Mouse (Mus musculus) liver, embryonic 14.5 days (tissue): ENCODE measurements around the gene Mterf2. TPM values are rescaled to one million over a fixed set of nuclear protein-coding genes. Genes with fewer than 3 reads are reported as not detected.
A peak's percentile ranks its signal among the peaks of the same experiment; 100 is the strongest.

Experiments
- ATAC-seq: fragments of 200-750 bp; cut with Nextera tagmentation; 2 replicates; pipeline ENCODE4 v1.8.0; 2017; ENCODE audit warnings: moderate number of reproducible peaks, mild to moderate bottlenecking, moderate library complexity; ENCODE audit not compliant: insufficient read depth
- DNase-seq, 3 experiments: peaks; one replicate each; pipeline ENCODE4 v3.0.0-alpha.2; 2012 to 2013; ENCODE audit warnings: low read depth in 3 of 3, low spot score in 3 of 3
- H3K27ac ChIP-seq: fragments of 300-500 bp; sonication (generic); 2 replicates; pipeline ENCODE4 v1.5.1; 2014; ENCODE audit warnings: moderate library complexity, mild to moderate bottlenecking, control low read depth, inconsistent platforms
- H3K27me3 ChIP-seq: fragments of 300-500 bp; sonication (generic); 2 replicates; pipeline ENCODE4 v1.6.1; 2014; ENCODE audit warnings: mild to moderate bottlenecking, low read length, moderate library complexity; ENCODE audit not compliant: control insufficient read depth, insufficient read depth
- H3K36me3 ChIP-seq: fragments of 300-500 bp; sonication (generic); replicated peaks from 2 replicates; pipeline ENCODE4 v1.6.1; 2014; ENCODE audit warnings: low read depth; ENCODE audit not compliant: control insufficient read depth, insufficient read depth
- H3K4me1 ChIP-seq, 2 experiments: fragments of 200-500 bp in 1 of 2; fragments of 300-500 bp in 1 of 2; sonication (generic) in 1 of 2; replicated peaks; 2 replicates each; pipeline ENCODE4 v1.6.1; 2012 to 2014; ENCODE audit warnings: antibody characterized with exemption in 1 of 2, inconsistent platforms in 1 of 2, low read length in 1 of 2; ENCODE audit not compliant: control insufficient read depth in 2 of 2, insufficient read depth in 2 of 2
- H3K4me2 ChIP-seq: fragments of 300-500 bp; sonication (generic); 2 replicates; pipeline ENCODE4 v1.6.1; 2014; ENCODE audit warnings: low read depth, mild to moderate bottlenecking, control low read depth, moderate library complexity
- H3K4me3 ChIP-seq, 2 experiments: fragments of 200-500 bp in 1 of 2; fragments of 300-500 bp in 1 of 2; sonication (generic) in 1 of 2; 2 replicates each; pipeline ENCODE4 v1.5.1; 2012 to 2014; ENCODE audit warnings: low read depth in 2 of 2, low read length in 2 of 2, mild to moderate bottlenecking in 2 of 2, control low read depth in 1 of 2, inconsistent platforms in 1 of 2, moderate library complexity in 1 of 2; ENCODE audit not compliant: insufficient read depth in 1 of 2
- H3K9ac ChIP-seq: fragments of 300-500 bp; sonication (generic); replicated peaks from 2 replicates; pipeline ENCODE4 v1.6.1; 2014; ENCODE audit warnings: mild to moderate bottlenecking, control low read depth, moderate library complexity
- H3K9me3 ChIP-seq: fragments of 300-500 bp; sonication (generic); 2 replicates; pipeline ENCODE4 v1.6.1; 2016; ENCODE audit warnings: low read length, mixed read lengths; ENCODE audit not compliant: control insufficient read depth
- CTCF ChIP-seq: IDR thresholded peaks from 2 replicates; pipeline ENCODE4 v1.5.1; 2016; ENCODE audit warnings: antibody characterized with exemption, low read depth, control low read depth
- EP300 ChIP-seq: IDR thresholded peaks from 2 replicates; pipeline ENCODE4 v1.6.1; 2016; ENCODE audit warnings: antibody characterized with exemption, low read depth
- WGBS: fragments of 180-500 bp; shearing (Covaris S2); extraction: QIAGEN DNeasy Blood & Tissue Kit; methylation state at CpG from one replicate; pipeline ENCODE4 v1.1.7; 2014; ENCODE audit not compliant: insufficient replicate concordance; 5-methylcytosine and 5-hydroxymethylcytosine counted together
- polyA plus RNA-seq, 2 experiments: library from polyadenylated mRNA; depleted of rRNA in 1 of 2; stranded (reverse) in 1 of 2; unstranded in 1 of 2; fragments of >200 nt; fragmentation: Nextera tagmentation in 1 of 2; extraction: Ambion mirVana in 1 of 2; gene quantifications; 2 replicates each; pipeline versions ENCODE4 v1.2.1 to v1.2.3; 2012 to 2014

The Mterf2 gene
- polyA plus RNA-seq, 2 experiments = 4.4 to 6.4 TPM

DNA sequence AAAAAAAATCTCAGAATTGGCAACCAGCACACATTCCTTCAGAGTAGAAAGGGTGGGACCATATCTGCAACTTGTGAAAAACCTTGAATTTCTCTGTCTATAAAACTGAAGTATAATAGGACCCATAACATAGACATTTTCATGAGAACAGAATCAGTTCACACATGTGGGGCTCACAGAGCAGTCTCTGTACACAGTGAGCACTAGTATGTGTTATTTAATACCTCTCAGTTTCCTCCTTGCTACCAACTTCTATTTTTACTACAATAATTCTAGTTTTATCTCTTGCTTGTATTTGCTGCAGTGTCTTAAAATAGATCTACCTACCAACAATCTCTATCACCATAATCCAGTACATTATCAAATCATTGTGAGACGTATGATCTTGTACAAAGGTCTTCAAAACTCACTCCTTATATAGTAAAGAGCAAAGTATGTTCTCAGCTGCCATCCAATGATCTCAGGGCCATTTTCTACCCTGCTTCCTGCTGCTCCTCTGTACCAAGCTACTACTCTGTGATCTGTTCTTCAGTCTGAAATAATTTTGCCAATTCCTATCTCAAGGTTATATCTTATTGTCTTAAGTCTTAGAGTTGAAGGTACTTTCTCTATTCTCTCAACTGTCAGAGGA is 32.3 kb upstream of the Mterf2 start:
- ATAC-seq (no peak), DNase-seq (no peak)
- Histone ChIP-seq H3K36me3 (no peaks in the 10 kb centered on the region), H3K27ac (no peak overlapping the region), H3K4me1 (no peaks in the 10 kb centered on the region), H3K27me3 (no peaks in the 10 kb centered on the region), H3K9me3 (no peaks in the 10 kb centered on the region), H3K4me2 (no peak overlapping the region), H3K9ac (no peak overlapping the region), H3K4me3 (no peak overlapping the region)
- WGBS = 34% methylated on average over 1 of the region's 1 CpGs
- TF ChIP-seq CTCF = no peak
- TF ChIP-seq EP300 = no peak

DNA sequence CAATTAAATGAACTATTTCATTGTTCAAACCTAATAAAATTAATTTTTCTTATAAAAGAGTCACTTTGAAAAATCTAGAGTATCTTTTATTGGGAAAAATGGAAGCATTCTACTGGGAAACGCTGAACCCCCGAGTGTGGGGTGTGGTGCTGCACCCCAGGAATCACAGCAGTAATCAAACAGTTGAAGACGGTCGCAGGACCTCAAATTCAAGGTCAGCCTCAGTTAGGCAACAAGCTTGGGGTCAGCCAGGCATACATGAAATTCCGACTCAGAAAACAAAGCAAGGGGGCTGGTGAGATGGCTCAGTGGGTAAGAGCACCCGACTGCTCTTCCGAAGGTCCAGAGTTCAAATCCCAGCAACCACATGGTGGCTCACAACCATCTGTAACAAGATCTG is 29.6 kb upstream of the Mterf2 start:
- DNase-seq = no peak
- no peaks in the 10 kb centered on the region for H3K27me3 ChIP-seq
- no peak overlapping the region for H3K9ac ChIP-seq
- H3K4me1 ChIP-seq = no peaks in the 10 kb centered on the region
- H3K27ac ChIP-seq = no peak overlapping the region
- no peak for ATAC-seq
- WGBS = 63% methylated on average over 7 of the region's 7 CpGs
- no peak overlapping the region for H3K4me2 ChIP-seq
- no peak for TF ChIP-seq EP300
- TF ChIP-seq CTCF = no peak
- H3K36me3 ChIP-seq = no peaks in the 10 kb centered on the region
- H3K9me3 ChIP-seq = no peaks in the 10 kb centered on the region
- H3K4me3 ChIP-seq = no peak overlapping the region

DNA sequence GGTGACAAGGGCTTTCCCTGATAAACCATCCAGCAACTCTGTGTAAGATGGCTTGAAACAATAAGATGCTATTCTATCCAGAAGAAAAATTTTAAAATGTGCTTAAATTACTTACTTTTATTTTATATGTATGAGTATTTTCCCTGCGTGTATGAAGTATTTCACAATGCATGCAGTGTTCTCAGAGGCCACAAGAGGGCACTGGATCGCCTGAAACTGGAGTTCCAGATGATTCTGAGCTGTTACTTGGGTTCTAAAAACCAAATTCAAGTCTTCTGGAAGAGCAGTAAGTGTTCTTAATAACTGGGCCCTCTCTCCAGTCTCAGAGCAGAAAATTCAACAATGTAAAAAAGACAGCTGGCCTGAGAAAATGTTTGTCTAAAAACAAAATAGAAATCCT is 26.4 kb upstream of the Mterf2 start:
- H3K4me1 ChIP-seq = no peaks in the 10 kb centered on the region
- ATAC-seq (no peak), DNase-seq (peak; percentile 13 to 22 (median 14))
- no peaks in the 10 kb centered on the region for H3K27me3 ChIP-seq
- 9% methylated on average over 2 of the region's 2 CpGs for WGBS
- no peaks in the 10 kb centered on the region for H3K9me3 ChIP-seq
- no peak overlapping the region for H3K27ac ChIP-seq
- no peaks in the 10 kb centered on the region for H3K36me3 ChIP-seq
- no peak overlapping the region for H3K4me2 ChIP-seq
- TF ChIP-seq EP300 (no peak), CTCF (peak; percentile 74)
- no peak overlapping the region for H3K9ac ChIP-seq
- no peak overlapping the region for H3K4me3 ChIP-seq

DNA sequence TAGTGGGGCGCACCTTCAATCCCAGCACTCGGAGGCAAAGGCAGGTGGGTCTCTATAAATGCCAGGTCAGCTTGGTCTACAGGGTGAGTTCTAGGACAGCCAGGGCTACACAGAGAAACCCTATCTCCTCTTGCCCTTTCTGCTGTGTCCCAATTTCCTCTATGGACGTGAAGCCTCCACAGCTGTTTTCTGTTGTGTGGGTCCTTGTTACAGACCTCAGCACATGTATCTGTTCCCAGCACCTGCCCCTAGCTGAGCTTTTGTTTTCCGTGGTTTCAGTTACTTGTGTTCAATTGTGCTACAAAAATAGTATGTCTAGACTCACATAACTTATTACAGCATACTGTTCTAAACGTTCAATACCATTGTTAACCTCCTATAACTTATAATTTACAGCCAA is 21.4 kb upstream of the Mterf2 start:
- no peak for ATAC-seq

DNA sequence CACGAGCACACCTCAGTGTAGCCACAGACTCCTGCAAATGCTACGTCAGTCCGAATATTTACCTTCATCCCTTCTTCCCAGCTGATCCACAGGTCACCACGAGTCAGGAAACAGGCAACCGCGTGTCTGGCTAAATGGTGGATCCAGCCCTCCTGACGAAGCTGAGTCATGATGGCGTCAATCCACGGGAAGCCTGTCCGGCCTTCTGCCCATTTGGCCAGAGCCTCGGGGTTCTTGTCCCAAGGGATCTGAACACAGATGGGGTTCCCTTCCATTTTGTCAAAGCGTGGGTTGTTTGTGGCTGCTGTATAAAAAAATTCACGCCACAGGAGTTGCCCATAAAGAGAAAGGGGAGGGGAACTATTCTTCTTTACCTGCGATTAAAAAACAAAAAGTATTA is 18.5 kb upstream of the Mterf2 start:
- no peaks in the 10 kb centered on the region for H3K36me3 ChIP-seq
- 74% methylated on average over 14 of the region's 14 CpGs for WGBS
- H3K4me3 ChIP-seq = no peak overlapping the region
- no peak overlapping the region for H3K4me2 ChIP-seq
- no peaks in the 10 kb centered on the region for H3K27me3 ChIP-seq
- no peak overlapping the region for H3K27ac ChIP-seq
- TF ChIP-seq EP300 (no peak), CTCF (no peak)
- no peaks in the 10 kb centered on the region for H3K9me3 ChIP-seq
- DNase-seq (no peak), ATAC-seq (no peak)
- H3K4me1 ChIP-seq = no peaks in the 10 kb centered on the region
- no peak overlapping the region for H3K9ac ChIP-seq

More for the DNA sequence above, 21.4 kb upstream of the Mterf2 start:
- no peaks in the 10 kb centered on the region for H3K36me3 ChIP-seq
- TF ChIP-seq EP300 (no peak), CTCF (no peak)
- H3K27me3 ChIP-seq = no peaks in the 10 kb centered on the region
- H3K9ac ChIP-seq = no peak overlapping the region
- H3K9me3 ChIP-seq = no peaks in the 10 kb centered on the region
- no peak for DNase-seq
- H3K4me2 ChIP-seq = no peak overlapping the region
- H3K4me1 ChIP-seq = no peaks in the 10 kb centered on the region
- H3K27ac ChIP-seq = no peak overlapping the region
- WGBS = 66% methylated on average over 5 of the region's 5 CpGs
- H3K4me3 ChIP-seq = no peak overlapping the region
